Mouse (Mus musculus): ENCODE data around the gene Gpsm1.

Gene Gpsm1

DNA sequence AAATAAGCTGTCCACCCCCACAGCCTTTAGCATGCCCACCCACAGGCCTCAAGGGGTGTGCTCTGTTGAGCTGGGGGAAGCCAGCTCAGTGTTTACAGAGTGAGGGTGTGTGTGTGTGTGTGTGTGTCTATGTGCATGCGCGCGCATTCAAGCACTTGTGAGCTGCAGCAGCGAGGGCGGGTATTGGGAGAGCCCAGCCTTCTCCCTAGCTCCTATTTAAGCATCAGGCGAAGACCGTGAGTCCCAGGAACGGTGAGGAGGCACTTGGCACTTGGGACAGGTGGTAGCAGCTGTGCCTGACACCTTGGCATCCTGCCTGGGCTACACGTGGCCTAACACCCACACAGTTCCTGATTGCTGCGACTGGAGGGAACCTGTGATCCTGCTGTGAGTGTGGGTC is 26.7 kb downstream of the Gpsm1 start:
- peak; percentile 86 for DNase-seq

- DNase-seq = peak; percentile 81
Measured at GRCm38 (mm10) chr2:26342609-26343490, 27.5 kb downstream of the Gpsm1 start.

DNA sequence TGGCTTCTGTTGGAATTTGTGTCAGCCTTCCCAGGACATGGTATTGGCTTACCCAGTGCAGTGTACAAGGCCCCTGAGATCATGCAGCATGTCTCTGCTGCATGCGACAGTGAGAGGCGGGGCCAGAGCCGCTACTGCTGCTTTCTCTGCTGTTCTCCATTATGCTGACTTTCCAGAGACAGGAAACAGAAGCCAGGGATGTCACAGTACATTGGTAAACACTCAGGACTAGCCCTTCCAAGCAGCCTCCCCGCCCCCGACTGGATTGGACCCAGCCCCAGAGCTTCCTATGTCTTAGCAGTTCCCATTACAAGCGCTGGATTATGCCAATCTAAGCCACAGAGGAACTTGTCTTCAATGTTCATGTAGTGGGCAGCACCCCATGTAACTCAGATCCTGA is 32.9 kb downstream of the Gpsm1 start:
- DNase-seq = peak; percentile 87

GRCm38 (mm10) chr2:26351358-26352290 is 36.3 kb downstream of the Gpsm1 start, which contains the start of gene Dnlz:
Gene Dnlz (minus strand): TSS chr2:26352110.
- DNase-seq = peak; percentile 96

- no peak for DNase-seq
Measured at GRCm38 (mm10) chr2:26352291-26352910, 37.1 kb downstream of the Gpsm1 start.

GRCm38 (mm10) chr2:26353066-26353980 is 38.0 kb downstream of the Gpsm1 start:
- no peak for DNase-seq

DNA sequence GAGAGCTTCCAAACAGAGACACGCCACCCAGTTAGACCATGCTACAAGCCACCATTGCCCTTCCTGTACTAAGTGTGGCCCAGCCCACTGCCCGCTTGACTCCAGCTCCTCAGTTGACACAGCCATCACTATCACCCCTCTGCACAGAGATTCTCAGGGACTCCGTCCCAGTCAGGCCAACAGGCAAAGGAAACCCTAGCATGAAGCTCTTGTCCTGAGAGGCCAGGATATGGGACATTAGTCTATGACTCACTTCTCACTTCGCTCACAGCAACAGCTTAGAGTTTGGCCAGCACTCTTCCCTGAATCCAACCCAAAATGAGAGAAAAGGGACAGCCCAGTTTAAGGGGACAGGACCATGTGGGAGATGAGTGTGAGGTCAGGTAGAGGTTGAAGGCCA is 39.1 kb downstream of the Gpsm1 start:
- peak; percentile 48 for DNase-seq

DNA sequence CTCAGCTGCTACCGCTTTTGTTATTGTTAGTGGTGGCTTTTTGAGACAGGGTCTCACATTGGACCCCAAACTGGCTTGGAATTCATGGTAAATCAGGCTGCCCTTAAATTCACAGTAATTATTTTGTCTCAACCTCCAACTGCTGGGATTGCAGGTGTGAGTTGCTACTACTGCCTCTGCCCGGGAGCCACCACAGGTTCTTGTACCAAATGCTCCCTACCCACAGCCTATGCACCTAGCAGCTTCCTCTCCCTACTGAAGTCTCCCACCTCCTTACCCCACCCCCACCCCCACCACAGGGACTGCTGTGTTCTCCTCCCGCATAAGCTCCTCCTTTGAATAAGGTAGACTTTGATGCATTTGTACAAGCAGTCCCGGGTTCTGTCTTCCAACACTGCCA is 40.9 kb downstream of the Gpsm1 start:
- DNase-seq = no peak

- DNase-seq = peak; percentile 81
Measured at GRCm38 (mm10) chr2:26356678-26357077, 41.4 kb downstream of the Gpsm1 start.

- no peak for DNase-seq
Measured at GRCm38 (mm10) chr2:26357484-26357883, 42.2 kb downstream of the Gpsm1 start.

GRCm38 (mm10) chr2:26358667-26359320 is 43.5 kb downstream of the Gpsm1 start:
- no peak for DNase-seq

- DNase-seq = peak; percentile 55
Measured at GRCm38 (mm10) chr2:26359983-26360382, 44.7 kb downstream of the Gpsm1 start.

- DNase-seq = no peak
Measured at GRCm38 (mm10) chr2:26360772-26361171, 45.5 kb downstream of the Gpsm1 start, which contains the start of gene Card9. Gene Card9 (minus strand): TSS chr2:26360918.

- no peak for DNase-seq
Measured at GRCm38 (mm10) chr2:26362991-26363390, 47.7 kb downstream of the Gpsm1 start.

DNA sequence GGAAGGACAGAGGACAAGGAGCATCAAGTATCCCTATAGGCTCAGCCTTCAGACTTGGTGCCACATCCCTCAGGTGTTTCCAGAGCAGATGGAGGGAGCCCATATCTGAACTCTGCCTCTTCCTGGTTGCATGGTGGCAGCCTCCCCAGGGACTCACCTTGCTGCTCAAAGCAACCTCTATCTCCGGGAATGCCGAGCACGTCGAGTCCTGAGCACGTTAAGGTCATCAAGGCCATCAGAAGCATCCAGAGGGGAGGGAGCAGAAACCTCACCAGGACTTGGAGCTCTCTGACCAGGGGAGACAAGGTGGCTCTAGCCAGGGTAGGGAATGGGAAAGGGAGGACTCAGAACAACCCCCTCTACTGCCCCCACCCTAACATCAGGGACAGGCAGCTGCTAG is 48.2 kb downstream of the Gpsm1 start:
- DNase-seq = no peak

- DNase-seq = peak; percentile 85
Measured at GRCm38 (mm10) chr2:26364738-26365465, 49.6 kb downstream of the Gpsm1 start.

- DNase-seq = no peak
Measured at GRCm38 (mm10) chr2:26367911-26368310, 52.6 kb downstream of the Gpsm1 start.

GRCm38 (mm10) chr2:26368572-26368971 is 53.3 kb downstream of the Gpsm1 start:
- no peak for DNase-seq

DNA sequence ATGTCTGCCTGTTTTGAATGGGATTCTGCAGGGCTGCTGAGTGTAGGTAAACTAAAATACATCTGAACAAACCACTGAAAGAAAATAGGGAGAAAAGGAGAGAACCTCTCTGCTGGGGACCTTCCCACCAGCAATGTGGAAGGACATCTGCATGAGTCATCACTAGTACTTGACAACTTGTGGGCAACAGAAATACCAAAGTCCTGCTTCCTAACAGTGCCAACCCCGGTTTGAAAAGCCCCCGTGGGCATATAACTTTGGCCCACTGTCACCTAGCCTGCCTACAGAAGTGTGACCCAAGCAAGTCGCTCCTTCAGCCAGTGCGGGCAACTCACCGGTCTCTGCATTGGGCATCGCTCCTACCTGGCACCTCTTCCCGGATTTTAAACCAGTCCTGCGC is 57.1 kb downstream of the Gpsm1 start:
- DNase-seq = no peak

DNA sequence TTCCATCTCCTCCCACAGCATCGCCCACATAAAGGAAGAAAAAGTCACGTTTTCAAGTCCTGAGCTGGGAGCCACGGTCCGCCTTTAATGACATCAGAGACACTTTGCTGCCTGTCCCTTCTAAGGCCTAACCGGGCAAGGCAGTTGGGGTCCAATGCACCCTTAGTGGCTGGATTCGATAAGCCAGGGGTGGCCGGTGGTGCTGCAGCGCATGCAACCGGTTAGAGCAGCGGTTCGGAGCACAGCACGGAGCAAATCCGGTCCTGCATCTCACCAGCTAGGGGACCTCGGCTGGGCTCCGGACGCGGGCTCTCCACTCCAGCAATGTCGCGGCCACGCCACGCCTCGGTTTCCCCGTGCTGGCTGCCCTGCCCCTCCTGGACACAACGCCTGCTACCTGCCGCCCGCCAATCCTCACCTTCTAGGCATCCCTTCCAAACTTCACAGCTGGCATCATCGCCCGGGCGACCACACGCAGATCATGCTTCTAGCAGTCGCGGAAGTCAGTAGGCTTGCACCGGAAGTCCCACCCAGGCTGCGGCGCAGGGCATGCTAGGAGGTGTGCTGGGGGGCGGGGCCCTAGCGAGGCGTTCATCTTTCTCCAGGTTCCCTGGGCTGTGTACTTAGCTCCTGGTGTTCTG is 64.9 kb downstream of the Gpsm1 start, which contains the start of gene Snapc4:
Gene Snapc4 (minus strand): TSS at position 523 of the 641 bp plus-strand sequence.
- peak; percentile 90 for DNase-seq
